Mouse (Mus musculus): ENCODE data around the gene Cyb5r3. TPM values are rescaled to one million over a fixed set of nuclear protein-coding genes. Genes with fewer than 3 reads are reported as not detected.

Cyb5r3 gene
- polyA plus RNA-seq, 1 experiment from 2014 or later: 121 TPM

- 8% methylated on average over 31 of the region's 32 CpGs for WGBS
- no peaks in the 10 kb centered on the region for H3K27me3 ChIP-seq (ENCODE audit: control insufficient read depth, insufficient read depth, low read depth, low read length)
These were observed 49.7 kb downstream of the Cyb5r3 start, which contains the start of gene Rrp7a for GRCm38 (mm10) chr15:83122566-83123145. Gene Rrp7a, minus strand, starts transcription at chr15:83122801.

DNA sequence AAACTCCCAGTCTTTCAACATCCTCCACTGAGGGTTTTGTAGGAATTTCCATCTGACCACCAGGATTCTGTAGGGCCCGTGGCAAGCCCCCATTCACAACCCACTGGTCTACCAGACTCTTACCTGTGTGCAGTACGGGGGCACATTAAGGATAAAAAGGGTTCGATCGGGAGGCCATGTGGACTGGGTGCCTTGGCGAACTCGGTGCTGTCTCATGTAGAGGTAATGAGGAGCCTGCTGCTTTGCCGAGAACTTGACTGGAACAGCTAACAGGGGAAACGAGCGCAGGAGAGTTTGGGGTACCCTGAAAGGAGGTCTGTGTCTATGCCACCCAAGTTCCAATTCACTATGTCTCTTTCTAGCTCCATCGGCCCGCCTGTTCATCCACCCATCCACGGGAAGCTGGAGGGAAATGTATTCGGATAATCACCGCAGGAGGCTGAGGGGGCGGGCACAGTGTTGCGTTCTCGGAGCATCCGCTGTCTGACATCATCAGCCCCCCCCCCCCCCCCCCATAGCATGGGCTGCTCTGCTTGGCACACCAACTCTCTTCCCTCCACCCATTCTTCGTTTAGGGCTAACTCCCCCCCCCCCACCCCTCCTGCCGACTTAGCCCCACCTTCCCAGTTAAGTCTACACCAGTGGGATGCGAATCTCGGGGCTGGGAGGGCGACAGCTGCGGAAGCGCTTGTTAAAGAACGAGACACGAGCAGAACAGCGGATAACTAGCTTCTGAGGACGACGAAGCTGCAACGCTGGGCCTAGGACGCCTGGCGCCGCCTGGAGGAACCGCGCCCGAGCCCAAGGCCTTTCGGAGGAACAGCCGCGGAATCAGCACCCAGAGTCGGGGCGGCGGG, 50.5 kb downstream of the Cyb5r3 start:
- Histone ChIP-seq H3K36me3 (ENCODE audit: control insufficient read depth, insufficient read depth, low read length) (peaks cover 27% of the 10 kb centered on the region), H3K9me3 (replicated peaks; ENCODE audit: control insufficient read depth, low read length, poor library complexity, severe bottlenecking) (no peaks in the 10 kb centered on the region), H3K4me3 (ENCODE audit: low read depth, low read length) (peak overlapping the region; percentile 56), H3K27ac (ENCODE audit: low read length) (peak overlapping the region; percentile 69), H3K4me1 (ENCODE audit: control insufficient read depth, insufficient read depth, low read length) (peaks cover 8% of the 10 kb centered on the region), H3K27me3 (ENCODE audit: control insufficient read depth, insufficient read depth, low read depth, low read length) (no peaks in the 10 kb centered on the region), H3K9ac (ENCODE audit: low read depth, low read length) (peak overlapping the region; percentile 59), H3K4me2 (ENCODE audit: low read length) (peak overlapping the region; percentile 84)
- 3% methylated on average over 41 of the region's 43 CpGs for WGBS
- ATAC-seq: peak; percentile 44

More at GRCm38 (mm10) chr15:83122566-83123145, 49.7 kb downstream of the Cyb5r3 start, which contains the start of gene Rrp7a:
- peak; percentile 90 for ATAC-seq
- Histone ChIP-seq H3K4me3 (ENCODE audit: low read depth, low read length) (peak within 1 kb of the TSS; percentile 56), H3K4me2 (ENCODE audit: low read length) (peak within 1 kb of the TSS; percentile 84), H3K4me1 (ENCODE audit: control insufficient read depth, insufficient read depth, low read length) (peaks cover 8% of the 10 kb centered on the region), H3K36me3 (ENCODE audit: control insufficient read depth, insufficient read depth, low read length) (peaks cover 21% of the 10 kb centered on the region), H3K27ac (ENCODE audit: low read length) (peak within 1 kb of the TSS; percentile 69), H3K9ac (ENCODE audit: low read depth, low read length) (peak within 1 kb of the TSS; percentile 59), H3K9me3 (replicated peaks; ENCODE audit: control insufficient read depth, low read length, poor library complexity, severe bottlenecking) (no peaks in the 10 kb centered on the region)

- Histone ChIP-seq H3K27me3 (ENCODE audit: control insufficient read depth, insufficient read depth, low read depth, low read length) (no peaks in the 10 kb centered on the region), H3K4me1 (ENCODE audit: control insufficient read depth, insufficient read depth, low read length) (peaks cover 12% of the 10 kb centered on the region), H3K9me3 (replicated peaks; ENCODE audit: control insufficient read depth, low read length, poor library complexity, severe bottlenecking) (no peaks in the 10 kb centered on the region), H3K4me3 (ENCODE audit: low read depth, low read length) (no peak overlapping the region), H3K36me3 (ENCODE audit: control insufficient read depth, insufficient read depth, low read length) (peaks cover 18% of the 10 kb centered on the region), H3K27ac (ENCODE audit: low read length) (no peak overlapping the region), H3K9ac (ENCODE audit: low read depth, low read length) (no peak overlapping the region), H3K4me2 (ENCODE audit: low read length) (no peak overlapping the region)
- 60% methylated on average over 7 of the region's 7 CpGs for whole genome bisulfite sequencing
- no peak for ATAC-seq
These were observed 54.0 kb downstream of the Cyb5r3 start for GRCm38 (mm10) chr15:83118360-83118759.

- no peak overlapping the region for H3K4me3 ChIP-seq (ENCODE audit: low read depth, low read length)
- peaks cover 18% of the 10 kb centered on the region for H3K36me3 ChIP-seq (ENCODE audit: control insufficient read depth, insufficient read depth, low read length)
- H3K9me3 ChIP-seq (replicated peaks; ENCODE audit: control insufficient read depth, low read length, poor library complexity, severe bottlenecking): no peaks in the 10 kb centered on the region
- H3K9ac ChIP-seq (ENCODE audit: low read depth, low read length): no peak overlapping the region
- no peaks in the 10 kb centered on the region for H3K27me3 ChIP-seq (ENCODE audit: control insufficient read depth, insufficient read depth, low read depth, low read length)
- no peak overlapping the region for H3K27ac ChIP-seq (ENCODE audit: low read length)
- H3K4me2 ChIP-seq (ENCODE audit: low read length): no peak overlapping the region
- 30% methylated on average over 6 of the region's 6 CpGs for WGBS
- peaks cover 9% of the 10 kb centered on the region for H3K4me1 ChIP-seq (ENCODE audit: control insufficient read depth, insufficient read depth, low read length)
- ATAC-seq: no peak
These were observed 57.3 kb downstream of the Cyb5r3 start for GRCm38 (mm10) chr15:83115071-83115470.

DNA sequence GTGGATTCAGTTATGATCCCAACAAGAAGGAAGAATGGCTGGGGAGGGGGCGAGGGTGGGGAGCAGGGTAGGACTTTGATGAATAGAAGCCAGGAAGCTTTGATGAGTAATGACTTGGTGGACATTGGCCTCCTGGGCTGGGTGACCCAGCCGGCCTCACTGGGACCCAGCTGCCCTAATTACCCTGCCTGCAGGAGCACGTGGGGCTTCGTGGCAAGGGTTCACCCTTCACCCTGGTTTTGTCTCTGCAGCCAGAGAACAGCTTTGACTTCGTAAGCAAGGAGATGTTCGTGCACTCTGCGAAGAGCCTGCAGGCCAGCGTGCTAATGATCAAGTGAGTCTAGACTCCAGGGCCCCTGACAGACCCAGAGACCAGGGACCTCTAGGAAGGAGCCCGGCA, 58.3 kb downstream of the Cyb5r3 start:
- Histone ChIP-seq H3K4me3 (ENCODE audit: low read depth, low read length) (no peak overlapping the region), H3K27ac (ENCODE audit: low read length) (no peak overlapping the region), H3K4me2 (ENCODE audit: low read length) (no peak overlapping the region), H3K27me3 (ENCODE audit: control insufficient read depth, insufficient read depth, low read depth, low read length) (no peaks in the 10 kb centered on the region), H3K9ac (ENCODE audit: low read depth, low read length) (0 out of 2 replicates have a peak overlapping the region, but pooled peaks have one; percentile 23), H3K4me1 (ENCODE audit: control insufficient read depth, insufficient read depth, low read length) (peaks cover 9% of the 10 kb centered on the region), H3K9me3 (replicated peaks; ENCODE audit: control insufficient read depth, low read length, poor library complexity, severe bottlenecking) (no peaks in the 10 kb centered on the region), H3K36me3 (ENCODE audit: control insufficient read depth, insufficient read depth, low read length) (peaks cover 15% of the 10 kb centered on the region)
- no peak for ATAC-seq
- WGBS: 71% methylated on average over 9 of the region's 9 CpGs

DNA sequence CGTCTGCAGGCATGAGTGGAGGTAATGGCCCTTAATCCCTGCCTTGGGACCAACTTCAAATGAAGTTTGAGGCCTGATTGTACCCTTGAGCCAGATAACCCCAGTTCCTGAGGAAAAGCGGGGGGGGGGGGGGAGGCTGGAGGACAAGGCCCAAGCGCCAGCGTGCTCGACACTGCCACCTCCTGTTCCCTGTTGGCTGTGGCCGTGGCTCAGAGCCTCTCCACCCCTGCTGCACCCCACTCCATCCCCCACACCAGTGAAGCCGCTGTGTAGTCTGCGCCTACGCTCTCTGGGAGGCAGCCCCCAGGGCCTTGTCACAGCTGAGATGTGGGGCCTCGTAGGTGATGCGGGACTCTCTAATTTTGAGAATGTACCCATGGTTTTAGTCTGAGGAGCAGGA, 59.5 kb downstream of the Cyb5r3 start:
- Histone ChIP-seq H3K4me2 (ENCODE audit: low read length) (peak overlapping the region; percentile 19; the same call in 1 of the 2 replicates), H3K9ac (ENCODE audit: low read depth, low read length) (no peak overlapping the region), H3K36me3 (ENCODE audit: control insufficient read depth, insufficient read depth, low read length) (peaks cover 12% of the 10 kb centered on the region; the same call in 1 of the 2 replicates), H3K27ac (ENCODE audit: low read length) (no peak overlapping the region), H3K9me3 (replicated peaks; ENCODE audit: control insufficient read depth, low read length, poor library complexity, severe bottlenecking) (no peaks in the 10 kb centered on the region), H3K4me1 (ENCODE audit: control insufficient read depth, insufficient read depth, low read length) (peaks cover 9% of the 10 kb centered on the region), H3K4me3 (ENCODE audit: low read depth, low read length) (no peak overlapping the region), H3K27me3 (ENCODE audit: control insufficient read depth, insufficient read depth, low read depth, low read length) (no peaks in the 10 kb centered on the region)
- WGBS: 7% methylated on average over 10 of the region's 11 CpGs
- ATAC-seq: peak; percentile 63; the same call in 1 of the 2 replicates

DNA sequence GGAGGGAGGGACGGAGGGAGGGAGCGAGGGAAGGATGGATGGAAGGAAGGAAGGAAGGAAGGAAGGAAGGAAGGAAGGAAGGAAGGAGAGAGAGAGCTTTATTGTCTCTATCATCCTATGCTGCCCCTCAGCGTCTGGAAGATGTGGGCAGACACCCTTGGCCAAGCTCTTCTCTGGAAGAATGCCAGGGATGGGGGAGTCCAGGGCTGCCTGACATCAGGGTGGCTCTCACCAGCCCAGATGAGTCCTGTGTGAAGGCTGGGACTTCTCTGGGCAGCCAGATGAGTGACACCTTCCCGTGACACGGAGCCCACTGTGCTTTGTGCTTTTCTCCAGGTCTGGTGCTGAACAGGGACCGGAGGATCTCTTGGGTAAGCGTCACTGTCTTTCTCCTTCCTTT, 60.5 kb downstream of the Cyb5r3 start:
- no peaks in the 10 kb centered on the region for H3K9me3 ChIP-seq (replicated peaks; ENCODE audit: control insufficient read depth, low read length, poor library complexity, severe bottlenecking)
- no peak for ATAC-seq
- no peaks in the 10 kb centered on the region for H3K27me3 ChIP-seq (ENCODE audit: control insufficient read depth, insufficient read depth, low read depth, low read length)
- no peak overlapping the region for H3K4me3 ChIP-seq (ENCODE audit: low read depth, low read length)
- no peak overlapping the region for H3K27ac ChIP-seq (ENCODE audit: low read length)
- WGBS: 80% methylated on average over 6 of the region's 7 CpGs
- peaks cover 3% of the 10 kb centered on the region; the same call in 1 of the 2 replicates for H3K36me3 ChIP-seq (ENCODE audit: control insufficient read depth, insufficient read depth, low read length)
- H3K9ac ChIP-seq (ENCODE audit: low read depth, low read length): no peak overlapping the region
- no peak overlapping the region for H3K4me2 ChIP-seq (ENCODE audit: low read length)
- peaks cover 9% of the 10 kb centered on the region for H3K4me1 ChIP-seq (ENCODE audit: control insufficient read depth, insufficient read depth, low read length)

- H3K4me3 ChIP-seq (ENCODE audit: low read depth, low read length): no peak overlapping the region
- H3K27me3 ChIP-seq (ENCODE audit: control insufficient read depth, insufficient read depth, low read depth, low read length): no peaks in the 10 kb centered on the region
- ATAC-seq: no peak
- H3K36me3 ChIP-seq (ENCODE audit: control insufficient read depth, insufficient read depth, low read length): no peaks in the 10 kb centered on the region
- 54% methylated on average over 6 of the region's 6 CpGs for WGBS
- 0 out of 2 replicates have a peak overlapping the region, but pooled peaks have one; percentile 28 for H3K9ac ChIP-seq (ENCODE audit: low read depth, low read length)
- H3K4me1 ChIP-seq (ENCODE audit: control insufficient read depth, insufficient read depth, low read length): peaks cover 9% of the 10 kb centered on the region
- no peak overlapping the region for H3K27ac ChIP-seq (ENCODE audit: low read length)
- no peak overlapping the region for H3K4me2 ChIP-seq (ENCODE audit: low read length)
- no peaks in the 10 kb centered on the region for H3K9me3 ChIP-seq (replicated peaks; ENCODE audit: control insufficient read depth, low read length, poor library complexity, severe bottlenecking)
These were observed 61.1 kb downstream of the Cyb5r3 start for GRCm38 (mm10) chr15:83111290-83111689.

DNA sequence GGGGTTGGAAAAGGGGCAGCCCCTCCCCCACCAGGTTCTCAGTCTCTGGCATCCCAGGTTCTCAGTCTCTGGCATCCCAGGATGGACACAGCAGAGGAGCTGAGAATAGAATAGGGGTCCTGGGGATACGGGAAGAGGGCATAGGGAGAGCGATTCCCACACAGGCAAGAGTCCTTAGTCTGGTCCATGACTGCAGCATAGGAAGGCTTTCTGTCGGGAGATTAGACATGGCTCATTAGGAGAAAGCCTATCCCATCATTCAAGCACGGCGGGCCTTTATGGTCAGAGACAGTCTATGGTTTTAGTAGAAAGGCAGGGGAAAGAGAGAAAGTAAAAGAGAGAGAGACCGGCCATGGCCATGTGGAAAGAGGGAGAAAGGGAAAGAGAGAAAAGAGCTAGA, 64.6 kb downstream of the Cyb5r3 start:
- ATAC-seq: no peak
- Histone ChIP-seq H3K4me3 (ENCODE audit: low read depth, low read length) (no peak overlapping the region), H3K9ac (ENCODE audit: low read depth, low read length) (no peak overlapping the region), H3K4me2 (ENCODE audit: low read length) (no peak overlapping the region), H3K9me3 (replicated peaks; ENCODE audit: control insufficient read depth, low read length, poor library complexity, severe bottlenecking) (no peaks in the 10 kb centered on the region), H3K4me1 (ENCODE audit: control insufficient read depth, insufficient read depth, low read length) (peaks cover under 1% of the 10 kb centered on the region; the same call in 1 of the 2 replicates), H3K27me3 (ENCODE audit: control insufficient read depth, insufficient read depth, low read depth, low read length) (no peaks in the 10 kb centered on the region), H3K27ac (ENCODE audit: low read length) (no peak overlapping the region), H3K36me3 (ENCODE audit: control insufficient read depth, insufficient read depth, low read length) (no peaks in the 10 kb centered on the region)
- WGBS: 23% methylated on average over 6 of the region's 6 CpGs

All from midbrain, embryonic 16.5 days (tissue).